ENCODE assay signal across 9 mouse cellular contexts in genomic region chr14:121697143-121697680, GRCm38 (mm10).
DNase-seq lines count a peak whose midpoint lies in the region; ATAC-seq and TF ChIP-seq lines count a peak whose summit lies in the region.
"Had no signal": no experiment of that assay in that cellular context is flagged by ENCODE, and none has a peak within 500 bp of the region (broad histone marks: within the 10 kb centered on the region; RNA-seq: fewer than 3 reads in every experiment).

No protein-coding gene starts in this region.

- H3K4me1 ChIP-seq in heart, embryonic 14.5 days (ENCODE audit: control insufficient read depth in 2 of 2, insufficient read depth in 2 of 2, low read length in 2 of 2), result peaks cover 8 to 15% of the 10 kb centered on the region in 2 experiments
- peaks cover 19% of the 10 kb centered on the region; the same call in 1 of the 2 replicates for H3K4me1 ChIP-seq in hindbrain, embryonic 16.5 days (ENCODE audit: control insufficient read depth, insufficient read depth, low read depth, low read length)
- H3K4me1 ChIP-seq in midbrain, postnatal 0 days (ENCODE audit: insufficient read depth, low read length), result peaks cover 6% of the 10 kb centered on the region; the same call in 1 of the 2 replicates

- 46% methylated on average over 9 of the region's 9 CpGs for WGBS in heart, embryonic 14.5 days
- 27% methylated on average over 9 of the region's 9 CpGs for WGBS in hindbrain, embryonic 16.5 days
- WGBS in midbrain, postnatal 0 days, result 25% methylated on average over 9 of the region's 9 CpGs

- no peak for DNase-seq in heart, postnatal 14 days
- peak; percentile 34 for DNase-seq in embryo, embryonic 11 days
- no peak for DNase-seq in midbrain, postnatal 0 days (ENCODE audit: low spot score)
- no peak for DNase-seq in urinary bladder, postnatal 4 days (ENCODE audit: low spot score in 2 of 2)
- DNase-seq in gastrocnemius, adult 8-10 months (ENCODE audit: low spot score in 2 of 2), result no peak
- DNase-seq in adrenal gland, postnatal 36 days, result no peak
- DNase-seq: cerebellum, adult 9-11 months had no signal

- no peaks in the 10 kb centered on the region for H3K36me3 ChIP-seq in heart, embryonic 14.5 days (ENCODE audit: control insufficient read depth, insufficient read depth, low read length)
- no peaks in the 10 kb centered on the region for H3K36me3 ChIP-seq in hindbrain, embryonic 16.5 days (ENCODE audit: control insufficient read depth, insufficient read depth, low read length)
- no peaks in the 10 kb centered on the region for H3K36me3 ChIP-seq in midbrain, postnatal 0 days (ENCODE audit: insufficient read depth, low read length)

- H3K4me3 ChIP-seq in heart, embryonic 14.5 days (ENCODE audit: control insufficient read depth in 1 of 2, insufficient read depth in 1 of 2, low read depth in 1 of 2, low read length in 2 of 2), result peak overlapping the region in 1 of 2 experiments; percentile 40; a peak in 3 of 4 replicates
- peak overlapping the region; percentile 32 for H3K4me3 ChIP-seq in hindbrain, embryonic 16.5 days (ENCODE audit: low read length)
- peak overlapping the region; percentile 6; the same call in 1 of the 2 replicates for H3K4me3 ChIP-seq in midbrain, postnatal 0 days (ENCODE audit: low read depth, low read length)

- H3K27me3 ChIP-seq in heart, embryonic 14.5 days (ENCODE audit: control insufficient read depth, insufficient read depth, low read length), result 0 out of 2 replicates have a peak, but pooled peaks cover 3% of the 10 kb centered on the region
- H3K27me3 ChIP-seq in hindbrain, embryonic 16.5 days (replicated peaks; ENCODE audit: control insufficient read depth, insufficient read depth, low read length), result no peaks in the 10 kb centered on the region
- H3K27me3 ChIP-seq in midbrain, postnatal 0 days (ENCODE audit: insufficient read depth, low read length), result no peaks in the 10 kb centered on the region

- intact Hi-C loops in heart, postnatal 14 days (cut with DNase I), result loop anchor here (2.0 to 5.0 kb wide), 3 partner anchors 18 to 55 kb away; no protein-coding TSS in a partner anchor

- H3K27ac ChIP-seq in heart, embryonic 14.5 days (replicated peaks in 1 of 2; ENCODE audit: control insufficient read depth in 1 of 2, insufficient read depth in 1 of 2, low read depth in 2 of 2, low read length in 2 of 2), result peak overlapping the region in 1 of 2 experiments; percentile 74; a peak in 2 of 4 replicates
- no peak overlapping the region for H3K27ac ChIP-seq in hindbrain, embryonic 16.5 days (ENCODE audit: low read depth, low read length)
- H3K27ac ChIP-seq in midbrain, postnatal 0 days (ENCODE audit: low read depth, low read length), result 0 out of 2 replicates have a peak overlapping the region, but pooled peaks have one; percentile 3

- no peak for TF ChIP-seq CTCF in midbrain, postnatal 0 days (IDR thresholded peaks at IDR 0.05)

- no peaks in the 10 kb centered on the region for H3K9me3 ChIP-seq in heart, embryonic 14.5 days (ENCODE audit: control insufficient read depth, low read length)
- no peaks in the 10 kb centered on the region for H3K9me3 ChIP-seq in hindbrain, embryonic 16.5 days (ENCODE audit: control insufficient read depth, low read length)
- no peaks in the 10 kb centered on the region for H3K9me3 ChIP-seq in midbrain, postnatal 0 days (ENCODE audit: low read length)

- peak overlapping the region; percentile 61 for H3K9ac ChIP-seq in heart, embryonic 14.5 days (ENCODE audit: low read length)
- H3K9ac ChIP-seq in hindbrain, embryonic 16.5 days (ENCODE audit: low read depth, low read length), result peak overlapping the region; percentile 22; the same call in 1 of the 2 replicates
- H3K9ac ChIP-seq in midbrain, postnatal 0 days (replicated peaks; ENCODE audit: low read length, poor library complexity, severe bottlenecking), result no peak overlapping the region

- H3K4me2 ChIP-seq in heart, embryonic 14.5 days (ENCODE audit: low read length), result peak overlapping the region; percentile 70
- peak overlapping the region; percentile 37 for H3K4me2 ChIP-seq in hindbrain, embryonic 16.5 days (ENCODE audit: low read length)
- H3K4me2 ChIP-seq in midbrain, postnatal 0 days (ENCODE audit: low read depth, low read length, poor library complexity, severe bottlenecking), result peak overlapping the region; percentile 41

- no peak for ATAC-seq in heart, embryonic 14.5 days (ENCODE audit: insufficient number of reproducible peaks, insufficient read depth, low FRiP score, low read depth)
- ATAC-seq in hindbrain, embryonic 16.5 days, result no peak
- ATAC-seq in midbrain, postnatal 0 days (ENCODE audit: low FRiP score), result no peak
